Comparison of ENCODE assay signal across 28 mouse cellular contexts in genomic region chr6:119662936-119663335, GRCm38 (mm10).
DNase-seq lines count a peak whose midpoint lies in the region; ATAC-seq and TF ChIP-seq lines count a peak whose summit lies in the region.
"Had no signal": no experiment of that assay in that cellular context is flagged by ENCODE, and none has a peak within 500 bp of the region (broad histone marks: within the 10 kb centered on the region; RNA-seq: fewer than 3 reads in every experiment).

No protein-coding gene starts in this region.

- no peaks in the 10 kb centered on the region for H3K27me3 ChIP-seq in heart, postnatal 0 days (ENCODE audit: control insufficient read depth, insufficient read depth, low read length)
- H3K27me3 ChIP-seq in heart, embryonic 11.5 days (ENCODE audit: control insufficient read depth, insufficient read depth, low read length): no peaks in the 10 kb centered on the region
- H3K27me3 ChIP-seq: CH12.LX; forebrain, embryonic 13.5 days; heart, embryonic 13.5 days; hindbrain, embryonic 12.5 days; hindbrain, embryonic 15.5 days had no signal

- H3K4me2 ChIP-seq in heart, postnatal 0 days (ENCODE audit: low read depth, low read length): no peak overlapping the region
- H3K4me2 ChIP-seq in heart, embryonic 11.5 days: no peak overlapping the region
- H3K4me2 ChIP-seq: forebrain, embryonic 13.5 days; heart, embryonic 13.5 days; hindbrain, embryonic 12.5 days; hindbrain, embryonic 15.5 days had no signal

- no peak overlapping the region for H3K4me3 ChIP-seq in heart, postnatal 0 days (ENCODE audit: low read depth, low read length)
- no peak overlapping the region for H3K4me3 ChIP-seq in heart, embryonic 11.5 days (ENCODE audit: low read depth, low read length)
- H3K4me3 ChIP-seq: forebrain, embryonic 10.5 days; forebrain, embryonic 13.5 days; gastrocnemius, adult 2 months; heart, embryonic 13.5 days; hindbrain, embryonic 12.5 days; hindbrain, embryonic 15.5 days had no signal

- no peak for ATAC-seq in heart, postnatal 0 days (ENCODE audit: insufficient read depth, low read depth)
- no peak for ATAC-seq in heart, embryonic 11.5 days (replicated peaks; ENCODE audit: insufficient number of reproducible peaks, low FRiP score, low TSS enrichment)
- peak; percentile 96 for ATAC-seq in CD4-positive, CD25-positive, alpha-beta regulatory T cell, adult 4 months
- ATAC-seq in inflammation-experienced regulatory T-cells, adult 6 months: peak; percentile 74
- ATAC-seq in frontal cortex, adult (ENCODE audit: low TSS enrichment): no peak
- ATAC-seq: forebrain, embryonic 13.5 days; forebrain, embryonic 16.5 days; intestine, embryonic 16.5 days had no signal

- peaks cover 18% of the 10 kb centered on the region for H3K4me1 ChIP-seq in heart, postnatal 0 days (ENCODE audit: control insufficient read depth, insufficient read depth)
- peaks cover 8% of the 10 kb centered on the region for H3K4me1 ChIP-seq in heart, embryonic 11.5 days (ENCODE audit: control insufficient read depth, insufficient read depth, low read length)
- H3K4me1 ChIP-seq: hindbrain, embryonic 12.5 days; hindbrain, embryonic 15.5 days had no signal

- DNase-seq in heart, postnatal 0 days (ENCODE audit: low spot score): peak; percentile 43
- DNase-seq in 3T3-L1 (ENCODE audit: low read depth, low spot score): peak; percentile 29
- DNase-seq in retina, postnatal 1 day: no peak
- DNase-seq in kidney, postnatal 4 days: no peak
- DNase-seq: adrenal gland, adult 8-10 months; adrenal gland, postnatal 25 days; B cell, adult 2 months; cerebellum, adult 11-12 months; cerebellum, adult 8-10 months; cerebellum, postnatal 10 days; cerebellum, postnatal 36 days; embryo, embryonic 11 days; gastrocnemius, adult 2 months; gastrocnemius, postnatal 14 days; heart, adult 18-20 months had no signal

- WGBS in heart, postnatal 0 days: 12% methylated on average over 2 of the region's 2 CpGs
- WGBS in heart, embryonic 11.5 days (ENCODE audit: insufficient replicate concordance): 56% methylated on average over 2 of the region's 2 CpGs

- H3K9ac ChIP-seq in heart, postnatal 0 days (replicated peaks; ENCODE audit: low read depth, low read length): no peak overlapping the region
- H3K9ac ChIP-seq in heart, embryonic 11.5 days (ENCODE audit: low read depth, low read length): no peak overlapping the region
- H3K9ac ChIP-seq: forebrain, embryonic 13.5 days; heart, embryonic 13.5 days; hindbrain, embryonic 12.5 days; hindbrain, embryonic 15.5 days had no signal

- H3K36me3 ChIP-seq in heart, postnatal 0 days (replicated peaks; ENCODE audit: control insufficient read depth, insufficient read depth, low read length): 0 out of 2 replicates have a peak, but pooled peaks cover 4% of the 10 kb centered on the region
- H3K36me3 ChIP-seq in heart, embryonic 11.5 days (ENCODE audit: control insufficient read depth, insufficient read depth, low read length): no peaks in the 10 kb centered on the region
- H3K36me3 ChIP-seq: forebrain, embryonic 10.5 days; heart, embryonic 13.5 days; hindbrain, embryonic 12.5 days had no signal

- TF ChIP-seq EP300 in heart, postnatal 0 days (IDR thresholded peaks at IDR 0.05; ENCODE audit: low read depth): no peak

- no peak overlapping the region for H3K27ac ChIP-seq in heart, postnatal 0 days (ENCODE audit: low read depth)
- no peak overlapping the region for H3K27ac ChIP-seq in heart, embryonic 11.5 days (ENCODE audit: low read depth, low read length)
- H3K27ac ChIP-seq: forebrain, embryonic 10.5 days; forebrain, embryonic 13.5 days; gastrocnemius, adult 2 months; heart, embryonic 13.5 days; hindbrain, embryonic 12.5 days; hindbrain, embryonic 15.5 days had no signal

- no peak for TF ChIP-seq CTCF in heart, postnatal 0 days (IDR thresholded peaks at IDR 0.05; ENCODE audit: low read depth)

- no peaks in the 10 kb centered on the region for H3K9me3 ChIP-seq in heart, postnatal 0 days (replicated peaks; ENCODE audit: control insufficient read depth, low read length)
- H3K9me3 ChIP-seq in heart, embryonic 11.5 days (replicated peaks; ENCODE audit: control insufficient read depth, low read length): no peaks in the 10 kb centered on the region
- H3K9me3 ChIP-seq: forebrain, embryonic 10.5 days; forebrain, embryonic 13.5 days; G1E; heart, embryonic 13.5 days; hindbrain, embryonic 12.5 days; hindbrain, embryonic 15.5 days had no signal

Comparison
In these comparisons a context has a peak if more than half of its experiments do, and no peak if none do; other contexts are left out.
1. ATAC-seq: peak in CD4-positive, CD25-positive, alpha-beta regulatory T cell, adult 4 months (single experiment) and inflammation-experienced regulatory T-cells, adult 6 months (single experiment); none in heart, postnatal 0 days (single experiment), heart, embryonic 11.5 days (single experiment) and frontal cortex, adult (single experiment).
2. DNase-seq: peak in heart, postnatal 0 days (single experiment) and 3T3-L1 (single experiment); none in retina, postnatal 1 day (single experiment) and kidney, postnatal 4 days (0 of 2).